Mouse (Mus musculus) midbrain, embryonic 15.5 days (tissue): Measurements from ENCODE around the gene Tnfsf15. TPM values are rescaled to one million over a fixed set of nuclear protein-coding genes. Genes with fewer than 3 reads are reported as not detected.

Source experiments
- ATAC-seq: fragments of 200-750 bp; cut with Nextera tagmentation; replicated peaks from 2 replicates; pipeline ENCODE4 v1.8.0; 2017; ENCODE audit warnings: moderate TSS enrichment
- H3K27ac ChIP-seq: fragments of 300-500 bp; sonication (generic); 2 replicates; pipeline ENCODE4 v1.5.1; 2015; ENCODE audit warnings: mild to moderate bottlenecking, inconsistent platforms
- H3K27me3 ChIP-seq: fragments of 300-500 bp; sonication (generic); replicated peaks from 2 replicates; pipeline ENCODE4 v1.6.1; 2015; ENCODE audit warnings: inconsistent platforms
- H3K36me3 ChIP-seq: fragments of 300-500 bp; sonication (generic); replicated peaks from 2 replicates; pipeline ENCODE4 v1.6.1; 2015; ENCODE audit warnings: inconsistent platforms
- H3K4me1 ChIP-seq: fragments of 300-500 bp; sonication (generic); 2 replicates; pipeline ENCODE4 v1.6.1; 2015; ENCODE audit warnings: inconsistent platforms
- H3K4me2 ChIP-seq: fragments of 300-500 bp; sonication (generic); 2 replicates; pipeline ENCODE4 v1.6.1; 2015; ENCODE audit warnings: inconsistent platforms, mild to moderate bottlenecking, moderate library complexity
- H3K4me3 ChIP-seq: fragments of 300-500 bp; sonication (generic); 2 replicates; pipeline ENCODE4 v1.5.1; 2015; ENCODE audit warnings: mild to moderate bottlenecking, inconsistent platforms
- H3K9ac ChIP-seq: fragments of 300-500 bp; sonication (generic); 2 replicates; pipeline ENCODE4 v1.6.1; 2015; ENCODE audit warnings: mild to moderate bottlenecking, inconsistent platforms
- H3K9me3 ChIP-seq: fragments of 300-500 bp; sonication (generic); 2 replicates; pipeline ENCODE4 v1.6.1; 2016; ENCODE audit warnings: inconsistent platforms
- WGBS: fragments of 180-500 bp; shearing (Covaris S2); methylation state at CpG from one replicate; pipeline ENCODE4 v1.1.7; 2015; ENCODE audit warnings: mixed read lengths; 5-methylcytosine and 5-hydroxymethylcytosine counted together
- polyA plus RNA-seq: library from polyadenylated mRNA; unstranded; fragments of >200 nt; fragmentation: Nextera tagmentation; extraction: Ambion mirVana; gene quantifications from 2 replicates; pipeline ENCODE4 v1.2.1, GENCODE M21; 2015

Gene Tnfsf15
- polyA plus RNA-seq, 1 experiment from 2014 or later, result not detected

DNA sequence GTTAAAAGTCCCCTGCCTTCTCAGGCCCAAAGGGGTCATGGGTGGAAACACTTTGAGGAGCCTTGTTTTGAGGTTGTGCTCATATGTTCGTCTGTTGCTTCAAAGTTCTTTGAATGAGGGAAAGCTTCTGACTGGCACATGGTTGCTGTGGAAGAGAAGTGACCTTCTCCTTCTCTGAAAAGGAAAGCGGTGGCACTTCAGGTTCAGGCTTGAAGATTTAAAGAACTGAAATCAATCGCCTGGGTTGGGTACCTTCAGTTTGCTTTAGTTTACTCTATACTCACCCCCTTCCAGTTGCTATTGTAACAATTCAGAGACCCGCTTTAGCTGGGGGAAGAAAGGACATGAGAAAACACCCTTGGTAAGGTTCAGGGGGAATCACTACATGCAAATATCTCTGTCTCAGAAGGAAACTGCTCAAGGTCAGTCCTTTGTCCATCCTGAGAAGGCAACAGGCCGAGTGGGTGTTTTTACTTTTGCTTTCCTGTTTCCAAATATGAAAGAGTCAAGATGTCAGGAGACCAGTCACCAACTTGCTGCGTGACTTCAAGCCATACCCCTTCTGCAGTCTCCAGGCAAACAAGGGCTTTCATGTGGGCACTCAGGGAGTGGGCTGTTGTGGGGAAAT lies 12.7 kb upstream of the Tnfsf15 start:
- H3K27ac ChIP-seq, result no peak overlapping the region
- H3K9ac ChIP-seq, result no peak overlapping the region
- ATAC-seq, result no peak
- 85% methylated on average over 6 of the region's 6 CpGs for WGBS
- no peaks in the 10 kb centered on the region for H3K9me3 ChIP-seq
- H3K27me3 ChIP-seq, result no peaks in the 10 kb centered on the region
- H3K36me3 ChIP-seq, result no peaks in the 10 kb centered on the region
- H3K4me3 ChIP-seq, result no peak overlapping the region
- H3K4me2 ChIP-seq, result no peak overlapping the region
- H3K4me1 ChIP-seq, result no peaks in the 10 kb centered on the region

DNA sequence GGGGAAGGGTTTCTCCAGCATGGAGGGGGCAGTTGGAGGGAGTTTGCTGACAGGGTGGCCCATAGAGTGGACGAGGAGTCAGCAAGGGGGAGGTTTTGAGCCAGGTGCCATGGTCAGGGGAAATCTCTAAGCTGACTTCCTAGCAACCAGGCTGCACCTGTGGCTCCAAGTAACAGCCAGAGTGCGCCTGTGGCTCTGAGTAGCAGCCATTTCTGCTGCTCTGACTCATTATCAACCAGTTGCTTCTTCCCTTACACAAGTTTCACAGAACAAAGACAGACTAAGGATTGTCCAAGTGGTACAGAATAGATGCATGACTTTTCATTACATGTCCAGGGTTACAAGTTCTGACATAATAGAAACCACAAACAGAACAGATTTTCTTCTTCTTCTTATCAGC lies 11.2 kb upstream of the Tnfsf15 start:
- Histone ChIP-seq H3K4me3 (no peak overlapping the region), H3K9me3 (no peaks in the 10 kb centered on the region), H3K9ac (no peak overlapping the region), H3K4me2 (no peak overlapping the region), H3K27me3 (no peaks in the 10 kb centered on the region), H3K27ac (no peak overlapping the region), H3K36me3 (no peaks in the 10 kb centered on the region), H3K4me1 (no peaks in the 10 kb centered on the region)
- ATAC-seq, result no peak
- 69% methylated on average over 2 of the region's 2 CpGs for WGBS

DNA sequence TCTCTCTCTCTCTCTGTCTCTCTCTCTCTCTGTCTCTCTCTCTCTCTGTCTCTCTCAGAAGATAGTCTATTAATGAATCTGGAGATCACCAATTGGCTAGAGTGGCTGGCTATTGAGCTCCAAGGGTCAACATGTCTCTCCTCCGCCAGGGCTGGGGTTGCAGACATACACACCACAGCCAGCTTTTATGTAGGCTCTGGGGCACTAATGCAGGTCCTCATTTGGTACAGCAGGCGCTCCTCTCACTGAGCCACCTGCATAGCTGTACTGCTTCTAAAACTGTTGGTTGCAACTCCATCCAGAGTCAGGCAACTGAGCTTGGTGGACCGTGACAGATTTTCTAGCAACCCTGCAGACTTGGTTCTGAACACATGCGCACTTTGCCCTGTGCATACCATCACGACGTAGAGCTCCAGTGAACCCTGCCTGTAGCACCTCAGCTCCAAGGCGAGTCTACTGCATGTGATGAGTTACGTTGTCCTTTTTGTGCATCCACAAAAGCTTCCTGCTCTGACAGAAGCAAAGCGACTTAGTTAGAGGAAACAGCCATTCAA lies 9.6 kb upstream of the Tnfsf15 start:
- Histone ChIP-seq H3K4me3 (no peak overlapping the region), H3K4me2 (no peak overlapping the region), H3K9me3 (no peaks in the 10 kb centered on the region), H3K4me1 (no peaks in the 10 kb centered on the region), H3K27me3 (no peaks in the 10 kb centered on the region), H3K36me3 (no peaks in the 10 kb centered on the region), H3K9ac (no peak overlapping the region), H3K27ac (no peak overlapping the region)
- no peak for ATAC-seq
- 66% methylated on average over 9 of the region's 9 CpGs for WGBS

DNA sequence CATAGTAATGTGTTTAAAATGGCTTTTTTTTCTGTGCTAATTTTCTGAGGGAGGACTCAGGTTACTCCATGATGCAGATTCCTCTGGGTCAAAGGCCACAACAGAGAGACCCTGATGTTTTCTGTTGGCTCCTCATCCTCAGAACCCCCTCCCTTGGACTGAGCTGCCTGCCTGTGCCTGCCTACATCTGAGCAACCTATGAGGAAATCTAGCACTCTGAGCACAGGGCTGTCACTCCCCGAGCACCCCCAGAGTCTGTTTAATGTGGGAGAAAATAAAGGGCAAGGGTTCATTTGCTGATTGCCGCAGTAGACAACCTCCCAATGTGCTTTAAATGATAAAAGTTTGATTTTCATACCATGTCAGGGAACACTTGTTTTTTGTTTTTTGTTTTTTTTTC lies 8.9 kb upstream of the Tnfsf15 start:
- 79% methylated on average over 2 of the region's 2 CpGs for WGBS
- no peak for ATAC-seq
- H3K4me3 ChIP-seq, result no peak overlapping the region
- no peak overlapping the region for H3K27ac ChIP-seq
- H3K4me2 ChIP-seq, result no peak overlapping the region
- H3K4me1 ChIP-seq, result no peaks in the 10 kb centered on the region
- no peak overlapping the region for H3K9ac ChIP-seq
- no peaks in the 10 kb centered on the region for H3K9me3 ChIP-seq
- no peaks in the 10 kb centered on the region for H3K36me3 ChIP-seq
- no peaks in the 10 kb centered on the region for H3K27me3 ChIP-seq

DNA sequence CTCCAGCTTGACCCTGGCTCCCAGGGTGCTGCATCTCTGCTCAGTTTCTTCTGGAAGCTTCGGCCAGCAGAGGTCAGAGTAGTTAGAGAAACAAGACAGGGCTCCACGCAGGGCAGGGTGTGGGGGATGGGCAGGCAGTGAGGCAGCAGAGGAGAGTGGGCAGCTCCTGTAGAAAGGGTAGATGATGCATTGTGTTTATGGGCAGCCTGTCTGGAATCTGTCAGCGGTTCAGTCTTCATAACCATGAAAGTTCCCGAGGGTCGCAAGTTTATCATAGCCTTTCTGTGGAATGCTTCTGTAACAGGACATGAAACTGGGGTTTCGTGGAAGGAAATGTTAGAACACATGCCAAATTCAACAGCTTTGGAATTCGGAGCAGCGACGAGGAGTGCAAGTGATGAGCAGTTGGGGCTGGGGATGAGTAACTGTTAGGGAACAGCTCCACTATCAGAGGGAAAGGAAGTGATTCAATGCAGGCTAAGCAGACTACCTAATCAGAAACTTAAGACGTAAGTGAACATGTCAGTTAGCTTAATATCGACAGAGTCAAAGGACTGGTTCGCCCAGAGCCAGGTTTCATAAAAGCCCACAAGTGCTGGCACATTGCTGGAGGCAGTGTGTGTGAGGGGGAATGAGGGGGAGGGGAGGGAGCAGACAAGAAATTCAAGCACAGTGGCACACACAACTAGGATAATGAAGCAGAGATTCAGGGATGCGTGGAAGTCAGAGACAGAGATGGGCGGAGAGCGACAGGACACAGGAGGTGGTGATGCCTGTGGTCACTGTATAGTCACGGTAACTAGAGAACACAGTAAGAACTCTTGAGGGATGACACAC lies 8.0 kb upstream of the Tnfsf15 start:
- H3K27ac ChIP-seq, result no peak overlapping the region
- H3K4me1 ChIP-seq, result no peaks in the 10 kb centered on the region
- no peaks in the 10 kb centered on the region for H3K9me3 ChIP-seq
- H3K4me2 ChIP-seq, result no peak overlapping the region
- H3K4me3 ChIP-seq, result no peak overlapping the region
- no peaks in the 10 kb centered on the region for H3K36me3 ChIP-seq
- no peaks in the 10 kb centered on the region for H3K27me3 ChIP-seq
- H3K9ac ChIP-seq, result no peak overlapping the region
- no peak for ATAC-seq
- WGBS, result 65% methylated on average over 16 of the region's 16 CpGs

DNA sequence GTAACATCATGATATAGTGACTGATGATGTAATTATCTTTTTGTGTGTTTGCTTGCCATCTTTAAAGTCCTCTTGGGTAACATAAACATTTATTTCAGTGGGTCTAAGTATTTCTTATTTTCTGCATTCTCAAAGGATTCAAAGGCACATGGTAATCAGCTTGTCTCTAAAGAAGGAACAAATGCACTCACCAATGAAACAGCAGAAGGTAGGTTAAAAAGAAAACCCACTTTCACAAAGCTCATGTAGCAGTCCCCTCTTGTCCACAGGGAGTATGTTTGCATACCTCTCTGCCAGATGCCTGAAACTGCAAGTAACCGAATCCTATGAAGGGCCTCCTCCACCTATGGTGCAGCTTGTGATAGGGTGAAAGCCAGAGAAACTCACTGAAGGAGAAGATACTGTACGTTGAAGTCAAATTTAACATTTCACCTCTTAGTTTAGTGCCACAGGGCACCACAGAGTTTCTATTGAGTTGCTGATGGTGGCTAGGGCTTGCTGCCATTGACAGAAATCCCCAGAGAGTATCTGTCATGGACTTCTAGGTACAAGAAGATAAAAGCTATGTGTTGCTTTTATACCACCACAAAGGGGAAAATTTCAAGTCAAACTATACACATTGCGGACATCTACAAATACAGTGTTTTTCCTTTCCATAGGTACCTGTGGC lies 3.3 kb upstream of the Tnfsf15 start:
- no peak overlapping the region for H3K9ac ChIP-seq
- WGBS, result 71% methylated on average over 3 of the region's 3 CpGs
- H3K27ac ChIP-seq, result no peak overlapping the region
- no peak for ATAC-seq
- H3K36me3 ChIP-seq, result no peaks in the 10 kb centered on the region
- H3K4me2 ChIP-seq, result no peak overlapping the region
- no peaks in the 10 kb centered on the region for H3K9me3 ChIP-seq
- no peak overlapping the region for H3K4me3 ChIP-seq
- H3K27me3 ChIP-seq, result no peaks in the 10 kb centered on the region
- no peaks in the 10 kb centered on the region for H3K4me1 ChIP-seq

DNA sequence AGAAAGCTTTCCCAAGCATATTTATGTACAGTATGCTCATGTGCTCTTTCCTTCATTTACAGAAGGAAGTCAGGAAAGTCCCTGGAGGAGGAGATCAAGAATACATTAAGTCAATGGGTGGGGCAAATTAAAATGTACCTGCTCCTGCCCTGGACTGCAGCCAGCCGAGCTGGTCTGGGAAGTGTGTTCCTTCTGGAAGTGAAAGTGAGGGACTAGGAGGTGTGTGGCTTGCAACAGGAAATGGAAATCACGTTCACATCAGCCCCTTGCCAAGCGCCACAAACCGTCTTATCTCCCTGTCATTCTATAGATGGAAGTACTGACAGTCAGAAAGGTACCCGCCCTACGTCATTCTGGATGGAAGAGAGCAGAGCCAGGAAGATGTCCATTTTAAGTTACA lies 358 bp upstream of the Tnfsf15 start:
- no peak for ATAC-seq
- 75% methylated on average over 6 of the region's 6 CpGs for WGBS

DNA sequence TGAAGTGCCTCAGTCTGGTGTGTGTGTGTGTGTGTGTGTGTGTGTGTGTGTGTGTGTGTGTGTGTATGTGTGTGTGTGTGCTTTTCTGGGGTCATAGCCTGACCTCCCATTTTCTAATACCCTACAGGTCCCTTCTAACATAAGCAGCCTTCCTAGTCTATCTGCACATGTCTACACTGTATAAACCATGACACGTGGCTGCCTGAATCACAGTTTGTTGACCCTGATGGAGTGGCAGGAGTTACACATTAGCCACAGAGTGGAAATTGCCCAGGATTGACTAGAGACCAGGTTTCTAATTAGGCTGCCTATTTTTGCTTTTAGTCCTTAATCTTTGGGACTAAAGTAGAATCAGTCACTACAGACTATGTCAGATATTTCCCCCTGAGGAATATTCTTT lies 1.3 kb downstream of the Tnfsf15 start:
- no peak overlapping the region for H3K9ac ChIP-seq
- no peak for ATAC-seq
- H3K9me3 ChIP-seq, result no peaks in the 10 kb centered on the region
- H3K4me1 ChIP-seq, result no peaks in the 10 kb centered on the region
- H3K4me3 ChIP-seq, result no peak overlapping the region
- no peaks in the 10 kb centered on the region for H3K27me3 ChIP-seq
- no peak overlapping the region for H3K27ac ChIP-seq
- no peaks in the 10 kb centered on the region for H3K36me3 ChIP-seq
- WGBS, result 58% methylated on average over 1 of the region's 1 CpGs
- H3K4me2 ChIP-seq, result no peak overlapping the region

More for the DNA sequence above, 358 bp upstream of the Tnfsf15 start:
- Histone ChIP-seq H3K36me3 (no peaks in the 10 kb centered on the region), H3K4me1 (no peaks in the 10 kb centered on the region), H3K27ac (no peak overlapping the region), H3K9ac (no peak overlapping the region), H3K27me3 (no peaks in the 10 kb centered on the region), H3K4me3 (no peak overlapping the region), H3K4me2 (no peak overlapping the region), H3K9me3 (no peaks in the 10 kb centered on the region)

DNA sequence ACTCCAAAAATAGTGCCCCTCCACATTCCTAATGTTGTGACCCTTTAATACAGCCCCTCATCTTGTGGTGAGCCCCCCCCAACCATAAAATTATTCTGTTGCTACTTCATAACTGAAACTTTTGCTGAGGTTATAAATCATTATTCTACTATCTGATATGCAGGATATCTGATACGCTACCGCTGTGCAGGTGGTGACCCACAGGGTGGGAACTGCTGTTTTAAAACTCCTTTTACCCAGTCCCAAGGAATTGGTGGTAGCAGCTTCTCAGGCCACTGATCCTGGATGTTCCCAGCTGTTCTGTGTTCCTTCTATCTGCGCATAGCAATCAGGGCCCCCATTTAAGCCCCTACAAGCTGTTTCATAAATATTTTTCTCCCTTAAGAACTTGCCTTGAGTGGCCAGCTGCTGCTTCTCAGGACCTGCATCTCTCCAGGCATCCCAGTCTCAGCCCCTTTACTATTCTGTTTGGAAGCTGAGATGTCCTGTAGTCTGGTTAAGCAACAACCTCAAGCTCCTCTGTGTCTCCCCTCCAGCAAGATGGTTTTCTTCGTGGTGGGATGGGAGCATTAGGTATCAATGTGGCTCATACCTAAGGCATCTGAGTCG lies 2.0 kb downstream of the Tnfsf15 start:
- no peak overlapping the region for H3K4me3 ChIP-seq
- no peak for ATAC-seq
- WGBS, result 87% methylated on average over 5 of the region's 5 CpGs
- no peaks in the 10 kb centered on the region for H3K4me1 ChIP-seq
- no peaks in the 10 kb centered on the region for H3K36me3 ChIP-seq
- no peak overlapping the region for H3K9ac ChIP-seq
- no peaks in the 10 kb centered on the region for H3K27me3 ChIP-seq
- no peak overlapping the region for H3K27ac ChIP-seq
- no peaks in the 10 kb centered on the region for H3K9me3 ChIP-seq
- H3K4me2 ChIP-seq, result no peak overlapping the region

DNA sequence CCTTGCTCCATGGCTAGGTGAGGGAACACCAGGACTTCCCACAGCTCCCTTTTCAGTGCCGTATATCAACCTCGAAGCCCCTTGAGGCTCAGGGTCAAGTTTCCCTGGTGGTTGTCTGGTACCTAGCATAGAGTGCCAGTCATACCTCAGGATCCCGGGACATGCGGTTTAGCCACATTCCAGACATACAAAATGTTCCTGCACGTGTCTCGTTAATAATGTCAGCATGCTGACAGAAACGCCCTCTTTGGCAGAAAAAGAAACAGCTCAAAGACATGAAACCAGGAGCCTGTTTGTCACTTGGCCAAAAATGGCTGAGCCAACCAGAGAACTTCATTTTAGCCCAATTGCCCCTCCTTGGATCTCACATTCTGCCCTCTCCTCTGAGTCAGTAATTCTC lies 2.8 kb downstream of the Tnfsf15 start:
- no peaks in the 10 kb centered on the region for H3K9me3 ChIP-seq
- no peaks in the 10 kb centered on the region for H3K36me3 ChIP-seq
- no peaks in the 10 kb centered on the region for H3K27me3 ChIP-seq
- no peak overlapping the region for H3K4me3 ChIP-seq
- no peaks in the 10 kb centered on the region for H3K4me1 ChIP-seq
- ATAC-seq, result no peak
- 78% methylated on average over 7 of the region's 7 CpGs for WGBS
- H3K27ac ChIP-seq, result no peak overlapping the region
- no peak overlapping the region for H3K9ac ChIP-seq
- no peak overlapping the region for H3K4me2 ChIP-seq

DNA sequence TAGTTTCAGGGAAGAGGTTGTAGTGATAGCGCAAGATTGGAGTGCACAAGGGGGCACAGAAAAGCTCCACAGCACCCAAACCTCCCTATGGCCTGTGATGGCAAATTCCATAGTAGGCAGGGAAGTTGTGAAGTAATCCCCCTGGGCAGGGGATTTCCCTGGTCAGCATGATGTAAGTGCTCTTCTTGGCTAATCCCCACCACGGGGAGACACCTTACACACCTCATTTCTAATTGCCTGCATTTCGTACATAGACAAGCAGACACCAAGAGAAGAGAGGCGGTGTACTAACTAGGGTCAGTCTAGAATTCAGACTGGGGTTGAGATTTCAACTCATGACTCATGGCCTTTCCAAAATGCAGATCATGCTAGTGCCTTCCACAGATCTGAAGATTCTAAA lies 4.2 kb downstream of the Tnfsf15 start:
- no peaks in the 10 kb centered on the region for H3K9me3 ChIP-seq
- no peak overlapping the region for H3K27ac ChIP-seq
- H3K36me3 ChIP-seq, result no peaks in the 10 kb centered on the region
- ATAC-seq, result no peak
- no peaks in the 10 kb centered on the region for H3K27me3 ChIP-seq
- H3K9ac ChIP-seq, result no peak overlapping the region
- H3K4me3 ChIP-seq, result no peak overlapping the region
- 79% methylated on average over 4 of the region's 4 CpGs for WGBS
- H3K4me1 ChIP-seq, result no peaks in the 10 kb centered on the region
- no peak overlapping the region for H3K4me2 ChIP-seq

DNA sequence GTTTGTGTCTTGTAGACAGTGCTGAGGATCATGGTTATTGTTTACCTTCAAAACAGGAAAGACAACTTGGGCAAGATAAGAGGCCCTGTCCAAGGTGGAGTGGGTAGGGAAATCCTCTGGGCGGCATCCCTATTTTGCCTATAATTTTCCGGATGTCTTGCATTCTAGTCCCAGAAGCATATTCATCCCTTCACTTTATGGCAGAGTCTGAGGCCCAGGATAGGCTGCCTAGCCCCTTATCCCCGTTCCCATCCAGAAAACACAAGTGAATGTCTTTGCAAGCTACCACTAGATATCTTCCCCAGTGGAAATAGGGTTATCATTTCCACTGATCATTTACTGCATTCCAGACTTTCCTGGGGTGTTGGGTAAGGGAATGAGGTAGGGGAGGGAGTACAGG lies 4.9 kb downstream of the Tnfsf15 start:
- no peak overlapping the region for H3K27ac ChIP-seq
- WGBS, result 87% methylated on average over 3 of the region's 3 CpGs
- no peak overlapping the region for H3K9ac ChIP-seq
- H3K4me1 ChIP-seq, result no peaks in the 10 kb centered on the region
- no peak overlapping the region for H3K4me3 ChIP-seq
- no peaks in the 10 kb centered on the region for H3K9me3 ChIP-seq
- H3K36me3 ChIP-seq, result no peaks in the 10 kb centered on the region
- no peaks in the 10 kb centered on the region for H3K27me3 ChIP-seq
- no peak overlapping the region for H3K4me2 ChIP-seq
- no peak for ATAC-seq
